Mouse (Mus musculus) midbrain, embryonic 10.5 days (tissue): ENCODE measurements around the gene Gcc2. TPM values are rescaled to one million over a fixed set of nuclear protein-coding genes. Genes with fewer than 3 reads are reported as not detected.
"Not testable (repeated sequence)": the region's sequence is repeated elsewhere in the genome, so short reads cannot be mapped to it uniquely, and the experiment has no call there.

ENCODE experiments used
- DNase-seq: peaks from one replicate; pipeline ENCODE4 v3.0.0-alpha.2; 2017; ENCODE audit warnings: low spot score
- H3K27ac ChIP-seq: fragments of 300-500 bp; sonication (generic); replicated peaks from 2 replicates; pipeline ENCODE4 v1.5.1; 2016; ENCODE audit warnings: mild to moderate bottlenecking
- H3K27me3 ChIP-seq: fragments of 300-500 bp; sonication (generic); 2 replicates; pipeline ENCODE4 v1.6.1; 2016; ENCODE audit warnings: low read depth, mild to moderate bottlenecking; ENCODE audit not compliant: poor library complexity, severe bottlenecking
- H3K36me3 ChIP-seq: fragments of 300-500 bp; sonication (generic); 2 replicates; pipeline ENCODE4 v1.6.1; 2016; ENCODE audit warnings: mild to moderate bottlenecking, moderate library complexity
- H3K4me1 ChIP-seq: fragments of 300-500 bp; sonication (generic); 2 replicates; pipeline ENCODE4 v1.6.1; 2016
- H3K4me3 ChIP-seq: fragments of 300-500 bp; sonication (generic); 2 replicates; pipeline ENCODE4 v1.5.1; 2016; ENCODE audit warnings: mild to moderate bottlenecking, moderate library complexity
- H3K9me3 ChIP-seq: fragments of 300-500 bp; sonication (generic); replicated peaks from 2 replicates; pipeline ENCODE4 v1.6.1; 2016; ENCODE audit warnings: mild to moderate bottlenecking
- WGBS: fragments of 180-500 bp; shearing (Covaris S2); methylation state at CpG from one replicate; pipeline ENCODE4 v1.1.7; 2016; 5-methylcytosine and 5-hydroxymethylcytosine counted together
- polyA plus RNA-seq: library from polyadenylated mRNA; unstranded; fragments of >200 nt; fragmentation: Nextera tagmentation; extraction: Ambion mirVana; gene quantifications from 2 replicates; pipeline ENCODE4 v1.2.1, GENCODE M21; 2016

The Gcc2 gene
- polyA plus RNA-seq, 1 experiment from 2014 or later, result 40.1 TPM

GRCm38 (mm10) chr10:58337091-58337490 lies 81.8 kb downstream of the Gcc2 start:
- not testable (repeated sequence) for H3K9me3 ChIP-seq, H3K27me3 ChIP-seq, H3K27ac ChIP-seq, H3K4me3 ChIP-seq, H3K4me1 ChIP-seq, DNase-seq
- H3K36me3 ChIP-seq, result peaks cover 13% of the 10 kb centered on the region
- WGBS, result 93% methylated on average over 4 of the region's 4 CpGs

DNA sequence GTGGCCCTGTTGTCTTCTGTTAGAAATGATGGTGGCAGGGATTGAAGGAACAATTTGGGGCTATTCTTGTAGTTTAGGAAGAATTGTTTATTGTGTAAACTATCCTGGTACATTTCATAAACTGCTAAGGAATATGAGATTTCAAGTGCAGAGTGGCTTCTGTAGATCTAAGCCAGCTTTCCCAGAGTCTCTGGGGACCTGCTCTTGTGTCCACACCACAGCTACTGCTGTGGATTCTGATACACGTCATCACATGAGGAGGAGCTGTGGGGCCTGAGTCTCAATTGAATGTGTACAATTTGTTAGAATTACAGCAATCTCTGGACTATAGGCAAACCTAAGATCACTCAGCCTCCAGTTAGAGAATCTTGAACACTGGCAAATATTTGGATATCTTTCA lies 83.3 kb downstream of the Gcc2 start:
- DNase-seq, result no peak
- H3K9me3 ChIP-seq, result peaks cover 6% of the 10 kb centered on the region
- H3K4me3 ChIP-seq, result no peak overlapping the region
- H3K27me3 ChIP-seq, result no peaks in the 10 kb centered on the region
- WGBS, result 85% methylated on average over 1 of the region's 1 CpGs
- peaks cover 17% of the 10 kb centered on the region for H3K36me3 ChIP-seq
- H3K27ac ChIP-seq, result no peak overlapping the region
- 0 out of 2 replicates have a peak, but pooled peaks cover 4% of the 10 kb centered on the region for H3K4me1 ChIP-seq

DNA sequence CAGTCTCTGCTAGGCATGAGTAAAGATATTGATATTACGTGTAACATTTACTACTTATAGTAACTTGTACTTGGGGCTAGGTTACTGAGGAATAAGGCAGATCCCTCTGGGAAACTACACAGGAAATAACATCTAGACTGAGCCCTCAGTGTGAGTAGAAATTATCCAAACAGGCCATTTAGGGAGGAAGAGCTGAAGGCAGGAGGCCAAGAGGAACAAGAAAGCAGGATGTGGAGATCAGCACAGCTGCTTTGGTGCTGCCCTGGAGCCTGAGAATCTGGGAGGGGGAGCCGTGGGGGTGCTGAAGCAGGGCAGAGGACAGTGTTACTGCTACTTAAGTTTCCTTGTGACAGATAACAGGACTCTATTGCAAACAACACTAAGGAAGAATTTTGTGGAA lies 86.4 kb downstream of the Gcc2 start:
- H3K9me3 ChIP-seq, result peaks cover 7% of the 10 kb centered on the region
- no peak overlapping the region for H3K4me3 ChIP-seq
- H3K27ac ChIP-seq, result no peak overlapping the region
- H3K36me3 ChIP-seq, result peaks cover 24% of the 10 kb centered on the region; the same call in 1 of the 2 replicates
- 75% methylated on average over 2 of the region's 2 CpGs for WGBS
- DNase-seq, result no peak
- H3K4me1 ChIP-seq, result 0 out of 2 replicates have a peak, but pooled peaks cover 4% of the 10 kb centered on the region
- no peaks in the 10 kb centered on the region for H3K27me3 ChIP-seq

DNA sequence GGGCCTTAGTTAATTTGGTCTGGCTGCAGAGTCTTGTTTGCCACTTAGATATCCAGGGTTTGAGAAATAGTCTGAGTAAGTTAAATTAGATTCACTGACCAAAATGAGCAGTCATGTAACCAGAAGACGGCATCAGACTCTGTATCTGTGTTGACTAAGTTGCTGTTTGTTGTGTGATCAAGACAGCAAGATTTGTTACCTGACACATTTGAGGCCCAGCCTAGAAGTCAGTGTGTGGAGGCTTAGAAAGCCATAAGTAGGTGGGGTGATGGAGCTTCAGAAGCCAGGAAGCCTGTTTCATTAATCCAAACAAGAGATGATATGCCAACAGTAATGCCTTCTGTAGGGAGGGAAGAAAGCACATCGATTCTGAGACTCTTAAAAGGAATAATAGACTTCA lies 86.9 kb downstream of the Gcc2 start:
- H3K4me1 ChIP-seq, result 0 out of 2 replicates have a peak, but pooled peaks cover 4% of the 10 kb centered on the region
- H3K27ac ChIP-seq, result no peak overlapping the region
- no peak for DNase-seq
- H3K9me3 ChIP-seq, result peaks cover 7% of the 10 kb centered on the region
- peaks cover 24% of the 10 kb centered on the region for H3K36me3 ChIP-seq
- H3K27me3 ChIP-seq, result no peaks in the 10 kb centered on the region
- WGBS, result 91% methylated on average over 2 of the region's 2 CpGs
- no peak overlapping the region for H3K4me3 ChIP-seq

GRCm38 (mm10) chr10:58343552-58343951 lies 88.3 kb downstream of the Gcc2 start:
- H3K36me3 ChIP-seq, result peaks cover 24% of the 10 kb centered on the region
- H3K4me1 ChIP-seq, result no peaks in the 10 kb centered on the region
- peaks cover 7% of the 10 kb centered on the region for H3K9me3 ChIP-seq
- no peaks in the 10 kb centered on the region for H3K27me3 ChIP-seq
- no peak overlapping the region for H3K27ac ChIP-seq
- 98% methylated on average over 3 of the region's 3 CpGs for WGBS
- H3K4me3 ChIP-seq, result no peak overlapping the region
- no peak for DNase-seq

DNA sequence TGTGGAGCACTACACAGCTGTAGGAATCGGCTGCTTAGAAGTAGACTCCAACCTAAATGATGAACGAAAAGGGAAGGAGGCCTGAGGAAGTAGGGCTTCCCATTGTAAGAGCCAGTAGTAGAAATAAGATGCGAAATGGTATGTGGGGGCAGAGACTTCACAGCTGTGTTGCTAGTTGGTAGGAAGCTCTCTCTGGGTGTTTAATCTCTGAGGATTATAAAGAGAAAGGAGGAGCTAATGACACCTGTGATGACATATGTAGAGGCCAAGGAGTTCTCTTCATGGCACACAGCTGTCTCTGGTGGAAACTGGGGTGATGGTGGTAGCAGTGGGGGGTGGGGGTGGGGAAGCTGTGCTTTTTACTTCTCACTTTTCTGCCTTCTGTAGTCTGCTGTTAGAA lies 95.3 kb downstream of the Gcc2 start:
- Histone ChIP-seq H3K4me1 (peaks cover 4% of the 10 kb centered on the region; the same call in 1 of the 2 replicates), H3K36me3 (peaks cover 15% of the 10 kb centered on the region), H3K27me3 (no peaks in the 10 kb centered on the region), H3K4me3 (no peak overlapping the region), H3K9me3 (no peaks in the 10 kb centered on the region), H3K27ac (no peak overlapping the region)
- DNase-seq, result no peak
- WGBS, result 86% methylated on average over 3 of the region's 3 CpGs

- H3K4me1 ChIP-seq, result peaks cover 4% of the 10 kb centered on the region; the same call in 1 of the 2 replicates
- H3K9me3 ChIP-seq, result no peaks in the 10 kb centered on the region
- H3K4me3 ChIP-seq, result no peak overlapping the region
- WGBS, result 96% methylated on average over 2 of the region's 2 CpGs
- H3K36me3 ChIP-seq, result peaks cover 15% of the 10 kb centered on the region
- no peaks in the 10 kb centered on the region for H3K27me3 ChIP-seq
- no peak for DNase-seq
- no peak overlapping the region for H3K27ac ChIP-seq
Measured at GRCm38 (mm10) chr10:58351670-58352069, 96.4 kb downstream of the Gcc2 start.

- peaks cover 4% of the 10 kb centered on the region; the same call in 1 of the 2 replicates for H3K4me1 ChIP-seq
- H3K27me3 ChIP-seq, result no peaks in the 10 kb centered on the region
- H3K4me3 ChIP-seq, result no peak overlapping the region
- no peak for DNase-seq
- 90% methylated on average over 3 of the region's 3 CpGs for WGBS
- H3K27ac ChIP-seq, result no peak overlapping the region
- H3K36me3 ChIP-seq, result peaks cover 16% of the 10 kb centered on the region
- H3K9me3 ChIP-seq, result no peaks in the 10 kb centered on the region
Measured at GRCm38 (mm10) chr10:58352364-58352763, 97.1 kb downstream of the Gcc2 start.

GRCm38 (mm10) chr10:58354561-58354960 lies 99.3 kb downstream of the Gcc2 start:
- 23% methylated on average over 3 of the region's 3 CpGs for WGBS
- Histone ChIP-seq H3K27me3 (no peaks in the 10 kb centered on the region), H3K4me1 (peaks cover 4% of the 10 kb centered on the region; the same call in 1 of the 2 replicates), H3K36me3 (peaks cover 12% of the 10 kb centered on the region; the same call in 1 of the 2 replicates), H3K9me3 (no peaks in the 10 kb centered on the region), H3K4me3 (no peak overlapping the region), H3K27ac (no peak overlapping the region)
- no peak for DNase-seq

Other genes with a start within 250 kb of the Gcc2 start
- gene AW822073, start 30.6 kb upstream of the Gcc2 start, polyA plus RNA-seq, result not detected in 2 replicates
- gene Duxf3, start 22.8 kb upstream of the Gcc2 start, polyA plus RNA-seq, result not detected in 2 replicates
- gene Gm4981, start 18.8 kb upstream of the Gcc2 start, polyA plus RNA-seq, result not detected in 2 replicates
- 109 and 111 TPM in 2 replicates for gene Lims1, start 68.0 kb downstream of the Gcc2 start, polyA plus RNA-seq
- 23.9 and 27.2 TPM in 2 replicates for gene Ranbp2, start 191.4 kb downstream of the Gcc2 start, polyA plus RNA-seq
- gene Ccdc138, start 242.5 kb downstream of the Gcc2 start, polyA plus RNA-seq, result 16.6 and 18.1 TPM in 2 replicates